Mouse (Mus musculus): Measurements from ENCODE around the gene Ttc33. TPM values are rescaled to one million over a fixed set of nuclear protein-coding genes. Genes with fewer than 3 reads are reported as not detected.

The Ttc33 gene
- total and polyA plus RNA-seq, 2 experiments from 2014 or later, result 47.3 to 50.8 TPM

- WGBS, result 45% methylated on average over 11 of the region's 11 CpGs
- no peak for TF ChIP-seq CTCF (IDR thresholded peaks at IDR 0.05; ENCODE audit: low read depth)
Measured at GRCm38 (mm10) chr15:5184668-5185330, 526 bp upstream of the Ttc33 start.

GRCm38 (mm10) chr15:5186293-5186675, 959 bp downstream of the Ttc33 start:
- peaks cover 6% of the 10 kb centered on the region; the same call in 1 of the 2 replicates for H3K4me1 ChIP-seq (ENCODE audit: insufficient read depth)
- TF ChIP-seq CTCF (IDR thresholded peaks at IDR 0.05; ENCODE audit: low read depth), result no peak
- peak overlapping the region; percentile 92 for H3K4me3 ChIP-seq (ENCODE audit: low read depth, low read length)
- peak overlapping the region; percentile 85 for H3K9ac ChIP-seq
- peak; percentile 5; the same call in 1 of the 2 replicates for ATAC-seq
- H3K9me3 ChIP-seq (ENCODE audit: low read length), result no peaks in the 10 kb centered on the region
- peak overlapping the region; percentile 72 for H3K4me2 ChIP-seq (ENCODE audit: low read depth)
- H3K27me3 ChIP-seq (ENCODE audit: insufficient read depth, low read length), result no peaks in the 10 kb centered on the region
- peaks cover 7% of the 10 kb centered on the region; the same call in 1 of the 2 replicates for H3K36me3 ChIP-seq (ENCODE audit: insufficient read depth)
- WGBS, result 25% methylated on average over 10 of the region's 10 CpGs
- peak; percentile 25 for DNase-seq
- H3K27ac ChIP-seq (ENCODE audit: low read depth, low read length), result peak overlapping the region; percentile 90; the same call in 1 of the 2 replicates

More at GRCm38 (mm10) chr15:5184668-5185330, 526 bp upstream of the Ttc33 start:
- peak; percentile 39 for DNase-seq
- H3K9me3 ChIP-seq (ENCODE audit: low read length), result no peaks in the 10 kb centered on the region
- peak overlapping the region; percentile 92 for H3K4me3 ChIP-seq (ENCODE audit: low read depth, low read length)
- ATAC-seq, result peak; percentile 39
- H3K36me3 ChIP-seq (ENCODE audit: insufficient read depth), result no peaks in the 10 kb centered on the region
- peak overlapping the region; percentile 72 for H3K4me2 ChIP-seq (ENCODE audit: low read depth)
- H3K27ac ChIP-seq (ENCODE audit: low read depth, low read length), result peak overlapping the region; percentile 90
- no peaks in the 10 kb centered on the region for H3K27me3 ChIP-seq (ENCODE audit: insufficient read depth, low read length)
- peak overlapping the region; percentile 85 for H3K9ac ChIP-seq
- peaks cover 6% of the 10 kb centered on the region; the same call in 1 of the 2 replicates for H3K4me1 ChIP-seq (ENCODE audit: insufficient read depth)

DNA sequence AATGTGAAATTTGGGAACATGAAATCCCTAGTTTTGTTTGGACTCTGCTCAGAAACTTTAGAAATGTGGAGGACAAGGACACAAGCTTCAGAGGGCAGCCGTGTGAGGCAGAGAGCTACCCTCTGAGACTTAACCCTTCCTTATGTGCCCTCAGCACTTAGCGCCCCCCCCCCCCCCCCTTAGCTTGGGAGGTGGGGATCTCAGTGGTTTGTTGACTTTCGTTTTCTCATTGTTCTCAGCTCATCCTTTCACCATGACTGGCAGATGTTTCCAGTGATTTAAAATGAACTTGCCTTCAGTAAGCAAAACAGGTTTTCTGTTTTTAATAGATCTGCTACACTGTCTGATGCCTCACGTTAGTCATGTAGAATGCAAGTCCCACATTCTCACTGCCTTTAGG, 1.8 kb downstream of the Ttc33 start:
- no peaks in the 10 kb centered on the region for H3K9me3 ChIP-seq (ENCODE audit: low read length)
- no peak overlapping the region for H3K9ac ChIP-seq

DNA sequence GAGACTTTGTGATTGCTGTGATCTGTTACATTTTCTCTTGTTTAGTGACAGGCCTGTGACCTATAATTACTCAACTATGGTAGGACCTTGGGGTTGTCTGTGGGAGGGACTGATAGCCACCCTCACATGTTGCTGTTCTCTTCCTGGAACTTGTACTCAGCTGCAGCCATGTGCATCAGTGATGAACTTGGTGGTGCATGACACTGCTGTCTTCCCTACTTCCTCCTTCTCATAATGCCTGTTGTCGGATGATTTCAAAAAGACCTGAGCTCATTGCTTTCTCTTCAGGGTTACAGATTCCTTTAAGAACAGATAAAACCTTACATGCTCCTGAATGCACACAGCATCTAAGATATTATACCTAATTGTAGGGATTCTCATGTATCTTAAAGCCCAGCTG, 2.7 kb downstream of the Ttc33 start:
- DNase-seq (no peak), ATAC-seq (no peak)
- Histone ChIP-seq H3K4me2 (ENCODE audit: low read depth) (no peak overlapping the region), H3K36me3 (ENCODE audit: insufficient read depth) (peaks cover 13% of the 10 kb centered on the region), H3K4me1 (ENCODE audit: insufficient read depth) (peaks cover 6% of the 10 kb centered on the region; the same call in 1 of the 2 replicates), H3K9ac (no peak overlapping the region), H3K27ac (ENCODE audit: low read depth, low read length) (no peak overlapping the region), H3K27me3 (ENCODE audit: insufficient read depth, low read length) (no peaks in the 10 kb centered on the region), H3K9me3 (ENCODE audit: low read length) (no peaks in the 10 kb centered on the region), H3K4me3 (ENCODE audit: low read depth, low read length) (no peak overlapping the region)
- WGBS, result 95% methylated on average over 1 of the region's 1 CpGs
- TF ChIP-seq CTCF (IDR thresholded peaks at IDR 0.05; ENCODE audit: low read depth), result no peak

More for the DNA sequence above, 1.8 kb downstream of the Ttc33 start:
- 47% methylated on average over 4 of the region's 4 CpGs for WGBS
- H3K4me1 ChIP-seq (ENCODE audit: insufficient read depth), result peaks cover 6% of the 10 kb centered on the region; the same call in 1 of the 2 replicates
- no peak for TF ChIP-seq CTCF (IDR thresholded peaks at IDR 0.05; ENCODE audit: low read depth)
- no peak overlapping the region for H3K27ac ChIP-seq (ENCODE audit: low read depth, low read length)
- peaks cover 13% of the 10 kb centered on the region for H3K36me3 ChIP-seq (ENCODE audit: insufficient read depth)
- H3K4me2 ChIP-seq (ENCODE audit: low read depth), result no peak overlapping the region
- no peak for ATAC-seq
- H3K4me3 ChIP-seq (ENCODE audit: low read depth, low read length), result no peak overlapping the region
- no peak for DNase-seq
- no peaks in the 10 kb centered on the region for H3K27me3 ChIP-seq (ENCODE audit: insufficient read depth, low read length)

GRCm38 (mm10) chr15:5189504-5190093, 4.3 kb downstream of the Ttc33 start:
- H3K9me3 ChIP-seq (ENCODE audit: low read length), result no peaks in the 10 kb centered on the region
- H3K4me1 ChIP-seq (ENCODE audit: insufficient read depth), result peaks cover 6% of the 10 kb centered on the region; the same call in 1 of the 2 replicates
- H3K4me3 ChIP-seq (ENCODE audit: low read depth, low read length), result no peak overlapping the region
- DNase-seq, result peak; percentile 13
- H3K9ac ChIP-seq, result no peak overlapping the region
- H3K4me2 ChIP-seq (ENCODE audit: low read depth), result no peak overlapping the region
- whole genome bisulfite sequencing, result 66% methylated on average over 10 of the region's 10 CpGs
- peaks cover 13% of the 10 kb centered on the region for H3K36me3 ChIP-seq (ENCODE audit: insufficient read depth)
- no peaks in the 10 kb centered on the region for H3K27me3 ChIP-seq (ENCODE audit: insufficient read depth, low read length)
- 0 out of 2 replicates have a peak overlapping the region, but pooled peaks have one; percentile 15 for H3K27ac ChIP-seq (ENCODE audit: low read depth, low read length)
- peak; percentile 30 for TF ChIP-seq CTCF (IDR thresholded peaks at IDR 0.05; ENCODE audit: low read depth)
- ATAC-seq, result no peak

- DNase-seq, result peak; percentile 31
- ATAC-seq, result peak; percentile 58
Measured at GRCm38 (mm10) chr15:5193833-5194232, 8.5 kb downstream of the Ttc33 start.

DNA sequence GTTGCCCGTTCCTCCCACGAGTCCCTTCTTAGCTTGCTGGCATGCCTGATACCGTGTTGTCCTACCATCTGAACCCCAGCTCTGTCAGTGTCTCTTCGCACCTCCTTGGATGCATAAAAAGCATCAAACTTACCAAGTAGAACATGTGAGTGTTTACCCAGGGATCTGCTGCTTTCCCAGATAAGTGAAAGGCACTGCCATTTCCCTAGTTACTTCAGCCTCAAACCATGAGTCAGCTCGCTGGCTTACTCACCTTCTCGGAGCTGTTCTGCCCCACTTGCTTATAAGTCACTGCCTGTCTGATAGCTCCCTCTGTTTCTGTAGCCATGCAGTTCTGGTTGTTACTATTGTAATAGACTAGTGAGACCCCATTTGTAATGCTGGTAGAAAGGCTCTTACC, 9.1 kb downstream of the Ttc33 start:
- WGBS, result 92% methylated on average over 6 of the region's 6 CpGs
- ATAC-seq, result no peak
- peaks cover 13% of the 10 kb centered on the region for H3K36me3 ChIP-seq (ENCODE audit: insufficient read depth)
- no peak for DNase-seq
- no peaks in the 10 kb centered on the region for H3K9me3 ChIP-seq (ENCODE audit: low read length)
- no peak overlapping the region for H3K4me3 ChIP-seq (ENCODE audit: low read depth, low read length)
- H3K4me1 ChIP-seq (ENCODE audit: insufficient read depth), result no peaks in the 10 kb centered on the region
- no peak for TF ChIP-seq CTCF (IDR thresholded peaks at IDR 0.05; ENCODE audit: low read depth)
- H3K4me2 ChIP-seq (ENCODE audit: low read depth), result no peak overlapping the region
- H3K9ac ChIP-seq, result no peak overlapping the region
- no peak overlapping the region for H3K27ac ChIP-seq (ENCODE audit: low read depth, low read length)
- H3K27me3 ChIP-seq (ENCODE audit: insufficient read depth, low read length), result no peaks in the 10 kb centered on the region

More at GRCm38 (mm10) chr15:5193833-5194232, 8.5 kb downstream of the Ttc33 start:
- peak; percentile 72 for TF ChIP-seq CTCF (IDR thresholded peaks at IDR 0.05; ENCODE audit: low read depth)
- Histone ChIP-seq H3K4me1 (ENCODE audit: insufficient read depth) (no peaks in the 10 kb centered on the region), H3K9ac (no peak overlapping the region), H3K9me3 (ENCODE audit: low read length) (no peaks in the 10 kb centered on the region), H3K4me3 (ENCODE audit: low read depth, low read length) (no peak overlapping the region), H3K27me3 (ENCODE audit: insufficient read depth, low read length) (no peaks in the 10 kb centered on the region), H3K27ac (ENCODE audit: low read depth, low read length) (no peak overlapping the region), H3K36me3 (ENCODE audit: insufficient read depth) (peaks cover 13% of the 10 kb centered on the region), H3K4me2 (ENCODE audit: low read depth) (no peak overlapping the region)
- WGBS, result 84% methylated on average over 3 of the region's 3 CpGs
